Mouse (Mus musculus) embryonic facial prominence, embryonic 11.5 days (tissue): Measurements from ENCODE around the gene Mogat2. TPM values are rescaled to one million over a fixed set of nuclear protein-coding genes. Genes with fewer than 3 reads are reported as not detected.

Experiments
- ATAC-seq: fragments of 200-750 bp; cut with Nextera tagmentation; replicated peaks from 2 replicates; pipeline ENCODE4 v1.8.0; 2017; ENCODE audit warnings: low read depth; ENCODE audit not compliant: insufficient number of reproducible peaks, low FRiP score, low TSS enrichment
- DNase-seq: peaks from one replicate; pipeline ENCODE4 v3.0.0-alpha.2; 2015; ENCODE audit warnings: low spot score
- H3K27ac ChIP-seq: fragments of 300-500 bp; sonication (generic); replicated peaks from 2 replicates; pipeline ENCODE4 v1.5.1; 2014; ENCODE audit warnings: mild to moderate bottlenecking, low read depth, low read length, control low read depth
- H3K27me3 ChIP-seq: fragments of 300-500 bp; sonication (generic); 2 replicates; pipeline ENCODE4 v1.6.1; 2014; ENCODE audit warnings: mild to moderate bottlenecking, low read length, moderate library complexity, mixed read lengths; ENCODE audit not compliant: control insufficient read depth, insufficient read depth
- H3K36me3 ChIP-seq: fragments of 300-500 bp; sonication (generic); replicated peaks from 2 replicates; pipeline ENCODE4 v1.6.1; 2014; ENCODE audit warnings: low read depth, mild to moderate bottlenecking, low read length, moderate library complexity, mixed read lengths; ENCODE audit not compliant: control insufficient read depth, insufficient read depth
- H3K4me1 ChIP-seq: fragments of 300-500 bp; sonication (generic); 2 replicates; pipeline ENCODE4 v1.6.1; 2014; ENCODE audit warnings: low read length, mixed read lengths; ENCODE audit not compliant: control insufficient read depth, insufficient read depth
- H3K4me2 ChIP-seq: fragments of 300-500 bp; sonication (generic); 2 replicates; pipeline ENCODE4 v1.6.1; 2014; ENCODE audit warnings: low read depth, mild to moderate bottlenecking, control low read depth, low read length, moderate library complexity
- H3K4me3 ChIP-seq: fragments of 300-500 bp; sonication (generic); 2 replicates; pipeline ENCODE4 v1.5.1; 2014; ENCODE audit warnings: low read depth, low read length, control low read depth
- H3K9ac ChIP-seq: fragments of 300-500 bp; sonication (generic); replicated peaks from 2 replicates; pipeline ENCODE4 v1.6.1; 2014; ENCODE audit warnings: mild to moderate bottlenecking, control low read depth, low read length
- H3K9me3 ChIP-seq: fragments of 300-500 bp; sonication (generic); replicated peaks from 2 replicates; pipeline ENCODE4 v1.6.1; 2016; ENCODE audit warnings: mild to moderate bottlenecking, low read length, inconsistent platforms, mixed read lengths; ENCODE audit not compliant: control insufficient read depth
- WGBS: fragments of 180-500 bp; shearing (Covaris S2); extraction: QIAGEN DNeasy Blood & Tissue Kit; methylation state at CpG from one replicate; pipeline ENCODE4 v1.1.7; 2014; 5-methylcytosine and 5-hydroxymethylcytosine counted together
- polyA plus RNA-seq: library from polyadenylated mRNA; unstranded; fragments of >200 nt; fragmentation: Nextera tagmentation; extraction: Ambion mirVana; gene quantifications from 2 replicates; pipeline ENCODE4 v1.2.1, GENCODE M21; 2014

Mogat2 gene
- polyA plus RNA-seq, 1 experiment from 2014 or later, result 12.5 TPM

DNA sequence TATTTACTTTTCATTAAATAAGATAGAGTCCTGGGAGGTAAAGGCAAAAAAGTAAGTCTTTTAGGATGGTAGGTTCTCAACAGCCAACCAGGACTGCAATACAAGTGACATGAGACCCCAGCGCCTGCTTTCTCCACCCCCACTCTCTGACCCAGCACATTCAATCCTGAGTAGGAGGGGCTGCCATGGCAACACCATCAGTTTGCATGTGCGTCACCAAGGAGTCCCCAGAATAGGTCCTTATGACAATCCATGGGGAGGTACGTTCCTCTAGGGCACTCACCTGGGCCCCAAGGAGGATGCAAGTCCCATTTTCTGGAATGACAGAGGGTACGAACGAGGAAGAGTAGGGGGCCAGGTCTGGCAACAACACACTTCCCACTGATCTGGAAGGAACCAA is 61.0 kb downstream of the Mogat2 start:
- no peak overlapping the region for H3K27ac ChIP-seq
- no peak overlapping the region for H3K4me3 ChIP-seq
- H3K36me3 ChIP-seq, result no peaks in the 10 kb centered on the region
- no peak for ATAC-seq
- no peaks in the 10 kb centered on the region for H3K4me1 ChIP-seq
- no peaks in the 10 kb centered on the region for H3K9me3 ChIP-seq
- DNase-seq, result no peak
- no peaks in the 10 kb centered on the region for H3K27me3 ChIP-seq
- WGBS, result 81% methylated on average over 5 of the region's 5 CpGs
- H3K9ac ChIP-seq, result no peak overlapping the region
- no peak overlapping the region for H3K4me2 ChIP-seq

DNA sequence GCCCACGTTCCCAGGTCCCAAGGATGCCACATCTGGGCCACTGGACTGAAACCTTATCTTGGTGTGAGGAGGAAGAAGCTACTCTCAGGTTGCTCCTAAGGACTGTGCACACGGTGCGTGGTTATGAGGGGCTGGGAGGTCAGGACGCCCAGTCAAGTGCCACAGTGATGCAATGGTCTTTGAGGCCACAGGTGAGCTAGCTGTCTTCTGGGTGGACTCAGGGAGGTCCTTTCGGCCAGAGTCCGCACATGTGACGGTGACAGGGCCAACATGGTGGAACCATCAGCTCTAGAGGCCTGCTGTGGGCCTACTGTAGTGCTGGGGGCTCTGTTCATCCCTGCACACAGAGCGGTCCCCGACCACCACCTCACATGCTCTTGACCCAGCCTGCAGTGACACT is 62.8 kb downstream of the Mogat2 start:
- H3K4me1 ChIP-seq, result no peaks in the 10 kb centered on the region
- no peak for DNase-seq
- H3K4me3 ChIP-seq, result no peak overlapping the region
- H3K27me3 ChIP-seq, result no peaks in the 10 kb centered on the region
- no peak overlapping the region for H3K27ac ChIP-seq
- no peak overlapping the region for H3K9ac ChIP-seq
- no peaks in the 10 kb centered on the region for H3K9me3 ChIP-seq
- no peaks in the 10 kb centered on the region for H3K36me3 ChIP-seq
- no peak overlapping the region for H3K4me2 ChIP-seq
- WGBS, result 87% methylated on average over 9 of the region's 9 CpGs
- no peak for ATAC-seq

DNA sequence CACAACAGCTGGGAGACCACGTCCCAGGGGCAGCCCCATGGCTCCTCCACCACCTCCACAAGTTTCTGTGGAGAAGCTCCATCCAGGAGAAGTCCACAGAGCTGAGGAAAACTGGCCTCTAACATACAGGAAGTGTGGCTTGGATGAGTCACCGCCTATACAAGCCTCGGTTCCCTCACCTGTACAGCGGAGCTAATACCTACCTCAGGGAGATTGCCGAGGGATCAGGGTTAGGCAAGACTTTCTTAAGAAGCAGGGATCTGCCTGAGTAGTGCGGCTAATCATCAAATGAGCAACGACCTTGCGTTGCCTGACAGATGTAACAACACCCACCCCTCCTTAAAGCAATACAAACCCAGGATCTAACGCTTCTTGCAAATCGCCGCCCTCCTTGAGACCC is 63.3 kb downstream of the Mogat2 start:
- ATAC-seq (no peak), DNase-seq (no peak)
- Histone ChIP-seq H3K4me1 (no peaks in the 10 kb centered on the region), H3K27ac (no peak overlapping the region), H3K36me3 (no peaks in the 10 kb centered on the region), H3K9ac (no peak overlapping the region), H3K4me3 (no peak overlapping the region), H3K27me3 (no peaks in the 10 kb centered on the region), H3K9me3 (no peaks in the 10 kb centered on the region), H3K4me2 (no peak overlapping the region)
- WGBS, result 83% methylated on average over 11 of the region's 11 CpGs

DNA sequence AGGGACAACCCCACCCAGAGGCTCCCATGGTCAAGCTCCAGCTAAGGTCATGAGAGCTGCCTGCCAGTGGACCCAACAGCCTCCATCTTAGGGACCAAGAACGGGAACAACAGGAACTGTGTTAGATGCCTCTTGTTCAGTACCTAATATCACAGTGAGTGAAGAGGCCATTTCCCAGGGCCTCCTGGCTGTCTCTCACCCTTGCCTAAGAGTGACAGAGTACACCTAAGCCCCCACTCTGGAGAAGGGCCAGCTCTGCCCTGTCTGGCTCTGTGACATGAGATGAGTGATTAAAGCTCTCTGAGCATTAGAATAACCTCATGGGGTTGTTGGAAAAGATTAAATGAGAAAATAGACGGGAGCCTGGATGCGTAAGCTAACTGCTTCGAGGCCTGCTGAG is 64.4 kb downstream of the Mogat2 start:
- WGBS, result 89% methylated on average over 4 of the region's 4 CpGs

DNA sequence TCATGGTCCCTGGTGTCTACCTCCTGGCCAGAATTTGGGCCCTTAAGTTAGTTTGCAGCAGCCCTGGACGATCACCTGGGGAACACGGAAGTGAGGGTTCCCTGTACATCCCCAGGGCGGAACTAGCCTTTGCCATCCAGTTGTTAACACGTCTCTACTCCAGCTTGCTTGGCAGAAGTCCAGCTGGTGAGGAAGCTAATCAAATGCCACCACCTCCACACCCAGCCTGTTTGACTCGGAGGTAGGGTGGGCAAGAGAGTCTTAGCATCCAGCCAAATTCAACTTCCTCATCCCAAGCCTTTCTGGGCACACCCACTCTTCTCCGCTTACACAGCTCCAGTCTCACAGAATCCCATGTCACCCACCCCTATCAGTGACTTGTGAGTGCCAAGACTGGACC is 65.5 kb downstream of the Mogat2 start:
- H3K4me3 ChIP-seq, result no peak overlapping the region
- H3K4me2 ChIP-seq, result no peak overlapping the region
- 87% methylated on average over 6 of the region's 6 CpGs for WGBS
- no peak overlapping the region for H3K9ac ChIP-seq
- H3K4me1 ChIP-seq, result no peaks in the 10 kb centered on the region
- no peaks in the 10 kb centered on the region for H3K9me3 ChIP-seq
- no peak overlapping the region for H3K27ac ChIP-seq
- DNase-seq (no peak), ATAC-seq (no peak)
- H3K36me3 ChIP-seq, result no peaks in the 10 kb centered on the region
- H3K27me3 ChIP-seq, result no peaks in the 10 kb centered on the region

More for the DNA sequence above, 64.4 kb downstream of the Mogat2 start:
- DNase-seq, result no peak
- no peak for ATAC-seq
- Histone ChIP-seq H3K9ac (no peak overlapping the region), H3K27ac (no peak overlapping the region), H3K27me3 (no peaks in the 10 kb centered on the region), H3K9me3 (no peaks in the 10 kb centered on the region), H3K4me3 (no peak overlapping the region), H3K4me2 (no peak overlapping the region), H3K4me1 (no peaks in the 10 kb centered on the region), H3K36me3 (no peaks in the 10 kb centered on the region)

DNA sequence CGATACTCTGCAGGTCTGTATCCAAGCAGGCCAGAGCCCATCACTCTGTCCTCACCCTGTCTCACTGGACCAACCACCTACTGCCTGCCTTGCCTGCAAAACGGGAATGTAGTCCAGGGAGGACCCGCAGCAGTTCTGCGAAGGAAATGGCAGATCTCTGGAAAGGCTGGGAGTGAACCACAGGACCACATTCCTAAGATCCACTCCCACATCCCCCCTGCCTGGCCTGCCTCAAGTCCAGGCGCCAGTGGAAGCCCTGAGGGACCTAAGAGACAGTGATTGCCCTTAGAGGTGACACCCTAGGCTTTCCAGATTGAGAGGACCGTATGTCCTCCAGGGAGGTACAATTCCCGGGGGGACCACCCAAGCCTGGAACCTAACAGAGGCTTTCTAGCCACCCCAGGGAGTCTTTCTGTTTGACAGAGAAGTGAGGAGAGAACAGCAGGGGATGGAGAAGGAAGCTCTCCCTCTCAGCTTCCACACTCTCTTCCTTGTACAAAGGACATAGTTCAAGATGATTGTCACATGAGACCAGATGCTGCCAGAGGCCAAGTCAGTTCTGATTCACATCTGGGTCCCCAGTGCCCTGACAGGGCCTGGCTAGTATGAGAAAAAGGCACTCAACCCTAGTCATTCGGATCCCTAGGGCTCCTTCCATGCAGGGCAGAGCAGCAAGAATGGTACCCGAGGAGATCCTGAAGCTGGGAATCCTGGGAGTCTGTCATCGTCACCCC is 66.5 kb downstream of the Mogat2 start:
- Histone ChIP-seq H3K9ac (no peak overlapping the region), H3K4me3 (no peak overlapping the region), H3K4me2 (no peak overlapping the region), H3K27me3 (no peaks in the 10 kb centered on the region), H3K27ac (no peak overlapping the region), H3K36me3 (no peaks in the 10 kb centered on the region), H3K4me1 (no peaks in the 10 kb centered on the region), H3K9me3 (no peaks in the 10 kb centered on the region)
- WGBS, result 64% methylated on average over 10 of the region's 10 CpGs
- no peak for DNase-seq
- no peak for ATAC-seq

DNA sequence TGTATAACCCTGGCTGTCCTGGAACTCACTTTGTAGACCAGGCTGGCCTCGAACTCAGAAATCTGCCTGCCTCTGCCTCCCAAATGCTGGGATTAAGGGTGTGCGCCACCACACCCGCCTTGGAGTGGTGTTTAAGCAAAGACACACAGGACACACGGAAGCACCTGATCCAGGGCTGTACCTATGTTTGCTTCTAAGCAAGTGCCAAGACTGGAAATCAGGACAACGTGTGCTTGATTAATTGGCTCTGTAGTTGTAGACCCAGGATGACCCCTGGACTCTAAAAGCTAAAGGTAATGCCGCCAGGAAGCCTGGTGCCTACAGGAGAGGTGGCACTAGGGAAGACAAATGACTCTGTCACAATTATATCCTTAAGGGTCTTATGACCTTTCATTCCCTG is 67.9 kb downstream of the Mogat2 start:
- H3K4me3 ChIP-seq, result no peak overlapping the region
- no peak overlapping the region for H3K9ac ChIP-seq
- H3K36me3 ChIP-seq, result no peaks in the 10 kb centered on the region
- no peaks in the 10 kb centered on the region for H3K9me3 ChIP-seq
- H3K4me2 ChIP-seq, result no peak overlapping the region
- no peaks in the 10 kb centered on the region for H3K27me3 ChIP-seq
- H3K4me1 ChIP-seq, result no peaks in the 10 kb centered on the region
- 87% methylated on average over 6 of the region's 6 CpGs for WGBS
- ATAC-seq (no peak), DNase-seq (no peak)
- H3K27ac ChIP-seq, result no peak overlapping the region

DNA sequence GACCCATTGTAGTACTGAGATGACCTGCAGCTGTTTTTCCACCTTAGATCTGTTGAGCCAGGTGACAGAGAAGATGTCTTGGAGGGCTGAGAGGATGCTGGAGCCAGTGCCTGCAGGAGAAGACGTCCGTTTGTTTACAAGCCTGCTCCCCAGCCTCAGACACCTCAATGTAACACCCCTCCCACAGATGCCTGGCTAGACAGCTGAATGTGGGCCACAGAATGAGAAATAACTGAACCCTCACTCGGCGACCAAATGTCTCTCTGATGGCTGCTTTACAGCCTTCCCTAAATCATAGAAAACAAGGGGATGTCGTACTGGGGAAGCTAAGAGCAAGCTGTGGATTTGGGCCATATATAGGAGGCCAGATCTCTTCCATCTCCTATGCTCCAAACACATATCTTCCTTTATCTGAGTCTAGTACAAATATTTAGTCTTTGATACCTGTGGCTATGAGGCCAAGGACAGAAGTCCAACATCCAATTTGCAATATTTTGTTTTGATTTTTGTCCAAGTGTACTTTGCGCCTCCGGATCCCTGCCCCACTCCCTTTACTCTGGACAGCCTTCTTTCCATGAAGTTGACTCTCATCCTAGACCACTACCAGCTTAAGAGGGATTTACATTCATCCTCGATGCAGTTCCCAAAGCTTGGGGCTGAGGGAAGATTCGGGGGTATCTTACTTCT is 68.6 kb downstream of the Mogat2 start:
- H3K9ac ChIP-seq, result no peak overlapping the region
- DNase-seq (no peak), ATAC-seq (no peak)
- no peaks in the 10 kb centered on the region for H3K27me3 ChIP-seq
- H3K36me3 ChIP-seq, result no peaks in the 10 kb centered on the region
- no peaks in the 10 kb centered on the region for H3K9me3 ChIP-seq
- H3K27ac ChIP-seq, result no peak overlapping the region
- 89% methylated on average over 9 of the region's 9 CpGs for WGBS
- H3K4me2 ChIP-seq, result no peak overlapping the region
- H3K4me3 ChIP-seq, result no peak overlapping the region
- no peaks in the 10 kb centered on the region for H3K4me1 ChIP-seq
